Mouse (Mus musculus) frontal cortex, postnatal 10 days (tissue): Measurements from ENCODE around the gene Epop.

Experiments
- DNase-seq, 2 experiments: peaks; one replicate each; pipeline ENCODE4 v3.0.0; 2022; ENCODE audit warnings: low spot score in 2 of 2, mixed read lengths in 1 of 2

Epop gene

GRCm38 (mm10) chr11:97629576-97629975 is at the start of gene Epop:
TSS of gene Epop (minus strand) at chr11:97629702.
- peak; percentile 86 to 91 for DNase-seq

GRCm38 (mm10) chr11:97678301-97678700 is 48.8 kb upstream of the Epop start:
- DNase-seq: no peak

- DNase-seq: no peak
These were observed 48.3 kb upstream of the Epop start for GRCm38 (mm10) chr11:97677842-97678241.

- no peak for DNase-seq
These were observed 47.9 kb upstream of the Epop start for GRCm38 (mm10) chr11:97677381-97677780.

GRCm38 (mm10) chr11:97676050-97676754 is 46.7 kb upstream of the Epop start:
- DNase-seq: no peak

DNA sequence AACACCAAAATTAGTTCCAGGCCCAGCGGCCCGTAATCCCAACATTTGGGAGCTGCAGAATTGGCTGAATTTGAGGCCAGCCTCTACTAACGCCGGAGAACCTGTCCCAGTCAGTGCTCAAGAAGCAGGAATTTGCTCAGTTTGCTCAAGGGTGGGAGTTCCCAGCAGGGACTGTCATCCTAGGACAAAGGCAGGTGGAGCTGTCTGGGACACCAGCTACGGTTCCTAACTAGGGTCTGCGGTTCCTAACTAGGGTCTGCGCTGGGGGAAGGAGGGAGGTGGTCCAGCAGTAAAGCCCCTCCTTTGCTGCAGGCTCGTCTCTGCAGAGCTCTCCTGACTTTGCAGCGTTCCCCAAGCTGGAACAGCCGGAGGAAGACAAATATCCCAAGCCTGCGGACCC is 43.6 kb upstream of the Epop start:
- no peak for DNase-seq

GRCm38 (mm10) chr11:97671177-97671527 is 41.6 kb upstream of the Epop start:
- no peak for DNase-seq

DNA sequence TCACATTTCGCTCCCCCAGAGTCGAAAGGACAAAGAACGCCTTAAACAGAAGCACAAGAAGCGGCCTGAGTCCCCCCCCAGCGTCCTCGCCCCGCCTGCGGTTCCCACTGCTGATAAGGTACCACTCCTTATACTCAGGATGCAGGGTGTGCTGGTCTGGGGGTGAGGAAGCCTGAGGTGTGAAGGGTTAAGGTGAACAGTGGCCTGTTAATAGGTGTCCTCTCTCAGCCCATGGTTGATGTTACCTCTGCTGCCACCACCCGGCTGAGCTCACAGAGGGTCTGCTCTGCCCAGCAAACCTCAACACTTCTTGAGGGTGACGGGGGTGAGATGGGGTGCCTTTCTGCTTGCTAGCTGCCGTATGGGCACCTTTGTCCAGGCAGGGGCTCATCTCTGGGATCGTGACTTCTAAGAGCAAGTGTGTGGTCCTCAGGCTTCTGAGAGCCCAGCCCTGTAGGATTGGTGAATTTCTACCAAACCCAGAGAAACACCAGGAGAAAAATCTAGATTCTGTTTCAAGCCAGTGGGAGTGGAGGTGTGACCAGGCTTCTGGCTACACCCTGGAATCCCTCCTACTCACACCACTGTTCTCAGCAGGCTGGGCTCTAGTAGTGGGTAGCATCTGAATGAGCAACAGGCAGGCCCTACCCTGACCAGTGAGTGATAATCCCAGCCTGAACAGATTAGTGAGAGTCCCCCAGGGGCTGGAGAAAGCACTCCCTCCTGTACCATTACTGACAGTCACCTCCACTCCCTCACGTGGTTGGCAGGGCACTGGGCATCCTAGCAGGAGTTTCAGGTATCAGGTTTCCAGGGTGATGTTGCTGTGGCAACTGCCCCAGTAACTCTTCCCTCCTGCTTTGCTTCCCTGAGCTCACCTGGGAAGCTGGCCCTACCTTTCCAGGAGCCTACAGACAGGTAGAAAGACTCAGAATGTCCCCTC is 41.0 kb upstream of the Epop start:
- DNase-seq: no peak

GRCm38 (mm10) chr11:97669829-97670228 is 40.3 kb upstream of the Epop start:
- no peak for DNase-seq

GRCm38 (mm10) chr11:97669268-97669667 is 39.8 kb upstream of the Epop start:
- no peak for DNase-seq

DNA sequence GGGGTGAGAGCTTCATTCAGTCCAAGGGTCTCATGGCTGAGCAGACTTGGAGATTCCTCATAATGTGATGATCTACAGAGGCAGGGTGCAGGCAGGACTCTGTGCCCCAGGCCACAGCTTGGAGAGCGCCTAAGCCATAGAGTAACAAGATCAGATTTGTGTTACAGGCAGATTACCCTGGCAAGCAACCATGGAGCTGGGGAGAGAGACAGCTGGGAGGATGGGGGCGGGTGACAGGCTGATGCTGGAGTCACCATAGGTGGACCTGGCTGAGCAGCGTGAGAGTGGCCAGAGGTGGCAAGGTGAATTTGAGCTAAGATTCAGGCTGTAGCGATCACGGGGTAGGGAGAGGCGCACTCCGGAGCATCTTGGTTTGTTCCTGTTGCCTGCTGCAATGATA is 38.7 kb upstream of the Epop start:
- no peak for DNase-seq

GRCm38 (mm10) chr11:97666794-97667193 is 37.3 kb upstream of the Epop start:
- no peak for DNase-seq

GRCm38 (mm10) chr11:97666221-97666620 is 36.7 kb upstream of the Epop start:
- DNase-seq: no peak

DNA sequence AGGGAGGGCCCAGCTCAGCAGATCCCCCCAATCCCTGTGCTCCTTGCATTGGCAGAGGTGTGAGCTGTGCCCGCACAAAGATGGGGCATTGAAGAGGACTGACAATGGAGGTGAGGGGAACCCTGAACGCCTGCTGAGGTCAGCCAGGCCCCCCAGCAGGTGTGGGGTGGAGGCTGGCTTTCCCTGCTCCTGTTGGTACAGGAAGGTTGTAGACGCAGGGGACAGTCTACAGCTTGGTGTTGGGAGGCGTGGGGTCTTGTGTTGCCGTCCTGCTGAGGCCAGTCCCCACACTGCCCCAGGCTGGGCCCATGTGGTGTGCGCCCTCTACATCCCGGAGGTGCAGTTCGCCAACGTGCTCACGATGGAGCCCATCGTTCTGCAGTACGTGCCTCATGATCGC is 35.9 kb upstream of the Epop start:
- DNase-seq: no peak

- no peak for DNase-seq
These were observed 35.3 kb upstream of the Epop start for GRCm38 (mm10) chr11:97664771-97665240.

- no peak for DNase-seq
These were observed 34.8 kb upstream of the Epop start for GRCm38 (mm10) chr11:97664339-97664665.

DNA sequence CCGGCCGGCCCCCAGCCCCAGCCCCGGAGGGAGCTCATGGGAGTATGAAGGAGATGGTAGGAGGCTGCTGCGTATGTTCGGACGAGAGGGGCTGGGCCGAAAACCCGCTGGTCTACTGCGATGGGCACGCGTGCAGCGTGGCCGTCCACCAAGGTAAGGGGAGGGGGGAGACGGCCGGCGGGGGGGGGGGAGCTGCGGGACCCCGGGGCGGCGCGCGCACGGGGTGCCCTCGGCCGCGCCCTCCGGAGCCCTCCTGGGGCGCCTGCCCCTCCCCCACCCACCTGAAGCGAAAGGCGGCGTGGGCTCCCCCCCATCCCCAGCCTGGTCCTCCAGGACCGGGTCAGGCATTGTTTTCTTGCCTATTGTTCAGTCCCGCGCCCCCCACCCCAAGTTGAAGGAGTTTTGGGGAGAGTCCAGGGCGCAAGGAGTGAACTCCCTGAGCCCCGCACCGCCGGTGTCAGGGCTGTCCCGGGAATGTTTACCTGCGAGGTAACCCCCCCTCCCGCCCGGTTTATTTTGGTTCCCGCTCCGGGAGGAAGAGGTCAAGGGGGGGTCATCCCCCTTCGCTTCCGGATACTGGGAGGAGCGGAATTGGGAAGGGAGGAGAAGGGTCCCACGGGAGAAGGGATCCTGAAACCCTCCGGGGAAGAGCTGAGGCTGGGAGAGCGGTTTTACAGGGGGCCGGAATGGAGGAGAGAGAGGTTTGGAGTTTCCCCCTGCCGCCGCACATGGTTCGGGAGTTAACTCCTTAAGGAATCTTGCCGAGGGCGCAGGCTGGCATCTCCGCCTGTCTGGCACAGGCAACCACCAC is 34.2 kb upstream of the Epop start:
- no peak for DNase-seq

- peak in 1 of 2 experiments; percentile 65 for DNase-seq
These were observed 33.5 kb upstream of the Epop start, which contains the start of gene Mllt6 for GRCm38 (mm10) chr11:97662893-97663527. TSS of gene Mllt6 (plus strand) at chr11:97663414.

- DNase-seq: no peak
These were observed 32.8 kb upstream of the Epop start for GRCm38 (mm10) chr11:97662207-97662892.

DNA sequence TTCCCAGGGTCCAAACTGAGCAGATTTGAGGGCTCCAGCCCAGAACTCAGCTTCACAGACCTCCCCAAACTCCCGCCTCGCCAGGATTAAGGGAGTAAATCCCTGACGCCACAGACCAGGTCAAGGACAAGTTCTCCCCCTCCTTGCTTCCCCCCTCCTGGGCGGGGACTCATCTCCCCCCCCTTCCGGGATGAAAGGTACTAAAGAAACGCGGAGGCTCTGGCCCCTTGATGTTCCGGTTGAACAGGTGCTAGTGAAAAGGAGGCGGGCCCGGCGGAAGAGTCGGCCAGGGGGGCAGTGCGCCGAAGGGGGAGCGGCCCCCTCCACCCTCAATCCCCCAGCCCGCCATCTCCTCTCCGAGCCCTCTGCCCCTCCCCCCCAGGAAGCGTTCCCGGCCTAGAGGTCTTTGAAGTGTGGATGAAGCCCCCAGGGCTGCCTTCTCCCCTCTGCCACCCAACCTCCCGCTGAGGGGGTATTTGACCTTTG is 32.2 kb upstream of the Epop start:
- DNase-seq: no peak
